Mouse (Mus musculus): ENCODE results near the gene Shmt1. TPM values are rescaled to one million over a fixed set of nuclear protein-coding genes. Genes with fewer than 3 reads are reported as not detected.

Shmt1 gene
- total and polyA plus RNA-seq, 2 experiments from 2014 or later: 26.7 to 77.7 TPM

DNA sequence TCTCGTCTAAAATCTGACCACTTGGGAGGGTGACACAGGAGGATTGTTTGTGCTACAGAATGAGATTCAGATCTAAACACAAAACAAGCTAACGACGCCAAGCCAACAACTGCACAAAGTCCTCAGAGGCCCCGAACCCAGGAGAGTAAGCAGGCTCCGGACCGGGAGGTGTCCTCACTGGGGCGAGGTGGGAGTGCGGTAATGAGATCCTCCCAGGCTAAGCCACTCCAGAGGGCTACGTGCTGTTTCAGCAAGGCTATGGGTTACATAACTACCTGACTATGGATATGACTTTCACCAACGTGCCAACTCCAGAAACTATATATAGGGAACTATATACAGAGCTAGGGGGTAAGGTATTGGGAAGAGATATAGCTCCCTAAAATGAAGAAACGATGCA lies 15.2 kb downstream of the Shmt1 start:
- ATAC-seq (ENCODE audit: insufficient read depth, low read depth): peak; percentile 30
- 70% methylated on average over 11 of the region's 11 CpGs for WGBS

DNA sequence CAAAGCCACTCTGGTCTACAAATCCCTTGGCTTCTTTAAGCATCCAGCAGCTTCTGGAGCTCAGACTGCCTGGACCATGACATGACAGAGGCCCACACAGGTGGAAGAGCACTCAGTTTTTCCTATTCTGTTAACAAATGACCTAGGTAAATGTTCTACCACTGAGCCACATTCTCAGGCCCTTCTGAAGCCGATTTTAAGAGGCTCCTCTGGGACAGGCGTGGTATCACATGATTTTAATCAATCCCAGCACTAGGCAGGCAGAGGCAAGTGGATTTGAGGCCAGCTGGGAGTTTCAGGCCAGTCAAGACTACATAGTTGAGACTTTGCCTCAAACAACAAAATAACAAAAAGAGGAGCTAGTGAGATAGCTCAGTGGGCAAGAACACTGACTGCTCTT lies 21.0 kb downstream of the Shmt1 start:
- Histone ChIP-seq H3K27ac (ENCODE audit: low read depth) (no peak overlapping the region), H3K9ac (replicated peaks; ENCODE audit: low read depth, low read length) (no peak overlapping the region), H3K27me3 (ENCODE audit: control insufficient read depth, insufficient read depth, low read length) (no peaks in the 10 kb centered on the region), H3K4me1 (ENCODE audit: control insufficient read depth, insufficient read depth) (no peaks in the 10 kb centered on the region), H3K9me3 (replicated peaks; ENCODE audit: control insufficient read depth, low read length) (no peaks in the 10 kb centered on the region), H3K4me3 (ENCODE audit: low read depth, low read length) (no peak overlapping the region), H3K36me3 (replicated peaks; ENCODE audit: control insufficient read depth, insufficient read depth, low read length) (peaks cover 77% of the 10 kb centered on the region), H3K4me2 (ENCODE audit: low read depth, low read length) (no peak overlapping the region)
- ATAC-seq (ENCODE audit: insufficient read depth, low read depth): no peak
- 72% methylated on average over 2 of the region's 2 CpGs for WGBS
- TF ChIP-seq CTCF (IDR thresholded peaks at IDR 0.05; ENCODE audit: low read depth): no peak
- TF ChIP-seq EP300 (IDR thresholded peaks at IDR 0.05; ENCODE audit: low read depth): no peak
- no peak for DNase-seq (ENCODE audit: low spot score)

More for the DNA sequence above, 15.2 kb downstream of the Shmt1 start:
- Histone ChIP-seq H3K27me3 (ENCODE audit: control insufficient read depth, insufficient read depth, low read length) (no peaks in the 10 kb centered on the region), H3K4me3 (ENCODE audit: low read depth, low read length) (no peak overlapping the region), H3K4me2 (ENCODE audit: low read depth, low read length) (no peak overlapping the region), H3K9ac (replicated peaks; ENCODE audit: low read depth, low read length) (no peak overlapping the region), H3K36me3 (replicated peaks; ENCODE audit: control insufficient read depth, insufficient read depth, low read length) (peaks cover 58% of the 10 kb centered on the region), H3K9me3 (replicated peaks; ENCODE audit: control insufficient read depth, low read length) (no peaks in the 10 kb centered on the region), H3K4me1 (ENCODE audit: control insufficient read depth, insufficient read depth) (0 out of 2 replicates have a peak, but pooled peaks cover 4% of the 10 kb centered on the region), H3K27ac (ENCODE audit: low read depth) (peak overlapping the region; percentile 51)
- TF ChIP-seq EP300 (IDR thresholded peaks at IDR 0.05; ENCODE audit: low read depth) (no peak), CTCF (IDR thresholded peaks at IDR 0.05; ENCODE audit: low read depth) (no peak)
- DNase-seq (ENCODE audit: low spot score): no peak

DNA sequence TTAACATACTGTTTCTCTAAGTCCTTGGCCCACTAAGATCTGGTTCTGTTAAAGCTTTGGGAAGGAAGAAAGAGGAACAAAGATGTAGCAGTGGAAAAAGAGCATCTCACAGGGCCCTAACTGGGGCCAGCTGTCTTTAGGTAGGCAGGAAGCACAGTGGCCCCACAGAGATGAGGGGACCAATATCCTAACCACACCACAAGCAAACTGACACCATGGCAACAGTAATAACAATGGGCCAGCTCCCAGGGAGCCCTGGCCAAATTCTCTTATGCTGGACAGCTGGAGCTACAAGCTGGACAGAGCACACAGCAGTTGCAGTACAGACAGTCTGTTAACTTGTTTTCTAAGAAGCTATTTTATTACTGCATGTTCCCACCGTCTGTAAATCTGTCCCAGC lies 23.9 kb downstream of the Shmt1 start:
- Histone ChIP-seq H3K36me3 (replicated peaks; ENCODE audit: control insufficient read depth, insufficient read depth, low read length) (peaks cover 83% of the 10 kb centered on the region), H3K27me3 (ENCODE audit: control insufficient read depth, insufficient read depth, low read length) (no peaks in the 10 kb centered on the region), H3K9me3 (replicated peaks; ENCODE audit: control insufficient read depth, low read length) (no peaks in the 10 kb centered on the region), H3K27ac (ENCODE audit: low read depth) (no peak overlapping the region), H3K4me2 (ENCODE audit: low read depth, low read length) (no peak overlapping the region), H3K4me3 (ENCODE audit: low read depth, low read length) (no peak overlapping the region), H3K4me1 (ENCODE audit: control insufficient read depth, insufficient read depth) (no peaks in the 10 kb centered on the region), H3K9ac (replicated peaks; ENCODE audit: low read depth, low read length) (no peak overlapping the region)
- WGBS: 71% methylated on average over 1 of the region's 1 CpGs
- DNase-seq (ENCODE audit: low spot score): no peak
- ATAC-seq (ENCODE audit: insufficient read depth, low read depth): no peak; the same call in 1 of the 2 replicates
- TF ChIP-seq EP300 (IDR thresholded peaks at IDR 0.05; ENCODE audit: low read depth): no peak
- no peak for TF ChIP-seq CTCF (IDR thresholded peaks at IDR 0.05; ENCODE audit: low read depth)

DNA sequence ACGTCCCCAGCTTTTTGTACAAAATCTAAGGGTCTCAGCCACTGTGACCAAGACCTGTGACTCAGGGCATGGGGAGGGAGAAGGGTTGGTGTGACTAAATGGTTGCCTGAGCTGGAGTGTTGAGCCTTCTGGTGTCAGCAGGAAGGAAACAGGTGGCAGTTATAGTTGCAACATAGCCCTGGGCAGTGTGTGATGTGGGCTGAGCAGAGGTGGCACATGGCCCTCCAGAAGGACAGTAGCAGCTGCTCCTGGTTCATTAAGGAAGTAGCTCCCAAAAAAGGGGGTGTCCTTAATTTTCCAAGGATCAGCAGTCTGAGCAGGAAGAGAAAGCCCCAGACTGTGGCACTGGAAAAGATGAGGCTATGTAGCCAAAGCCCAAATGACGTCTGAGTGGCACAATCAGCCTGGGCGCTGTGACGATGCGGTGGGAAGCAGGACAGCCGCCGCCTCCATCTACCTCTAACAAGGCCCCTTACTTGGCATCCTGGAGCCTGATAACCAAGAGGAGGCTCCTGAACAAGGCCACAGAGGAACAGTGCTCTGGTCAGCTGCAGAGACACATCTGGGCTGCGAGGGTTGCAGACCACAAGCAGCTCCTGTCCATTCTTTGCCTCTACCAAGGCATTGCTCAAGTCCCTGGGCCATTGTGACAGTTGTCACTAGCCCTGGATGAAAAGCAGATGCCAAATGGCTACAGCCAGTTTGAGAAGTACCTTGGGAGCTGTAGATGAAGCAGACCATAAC lies 27.2 kb downstream of the Shmt1 start:
- Histone ChIP-seq H3K9ac (replicated peaks; ENCODE audit: low read depth, low read length) (no peak overlapping the region), H3K27ac (ENCODE audit: low read depth) (no peak overlapping the region), H3K27me3 (ENCODE audit: control insufficient read depth, insufficient read depth, low read length) (no peaks in the 10 kb centered on the region), H3K36me3 (replicated peaks; ENCODE audit: control insufficient read depth, insufficient read depth, low read length) (peaks cover 66% of the 10 kb centered on the region), H3K9me3 (replicated peaks; ENCODE audit: control insufficient read depth, low read length) (no peaks in the 10 kb centered on the region), H3K4me1 (ENCODE audit: control insufficient read depth, insufficient read depth) (peaks cover 31% of the 10 kb centered on the region), H3K4me3 (ENCODE audit: low read depth, low read length) (no peak overlapping the region), H3K4me2 (ENCODE audit: low read depth, low read length) (no peak overlapping the region)
- TF ChIP-seq EP300 (IDR thresholded peaks at IDR 0.05; ENCODE audit: low read depth) (no peak), CTCF (IDR thresholded peaks at IDR 0.05; ENCODE audit: low read depth) (no peak)
- ATAC-seq (ENCODE audit: insufficient read depth, low read depth) (no peak), DNase-seq (ENCODE audit: low spot score) (no peak)
- WGBS: 80% methylated on average over 8 of the region's 8 CpGs

DNA sequence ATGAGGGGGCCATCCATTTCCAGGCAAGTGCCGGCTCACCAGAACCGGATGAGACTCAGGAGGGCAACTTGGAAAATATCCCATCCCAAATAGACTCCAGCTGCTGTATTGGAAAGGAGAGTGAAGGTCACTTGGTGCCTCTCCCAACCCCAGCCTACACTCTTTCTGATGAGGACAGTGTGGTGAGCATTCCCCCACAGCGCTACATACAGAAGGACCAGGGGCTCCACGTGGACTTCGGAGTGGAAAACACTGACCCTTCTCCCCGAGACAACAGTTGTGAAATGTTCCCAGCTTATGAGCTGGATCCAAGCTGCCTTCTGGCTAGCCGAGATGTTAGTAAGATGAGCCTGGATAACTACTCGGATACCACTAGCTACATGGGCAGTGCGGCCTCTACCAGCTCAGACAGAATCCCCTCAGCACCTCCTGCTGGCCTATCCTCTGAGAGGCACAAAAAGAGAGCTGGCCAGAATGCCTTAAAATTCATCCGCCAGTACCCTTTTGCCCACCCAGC lies 31.8 kb downstream of the Shmt1 start:
- DNase-seq (ENCODE audit: low spot score) (no peak), ATAC-seq (ENCODE audit: insufficient read depth, low read depth) (no peak)
- Histone ChIP-seq H3K4me1 (ENCODE audit: control insufficient read depth, insufficient read depth) (peaks cover 58% of the 10 kb centered on the region), H3K27me3 (ENCODE audit: control insufficient read depth, insufficient read depth, low read length) (no peaks in the 10 kb centered on the region), H3K9ac (replicated peaks; ENCODE audit: low read depth, low read length) (peak overlapping the region; percentile 21; the same call in 1 of the 2 replicates), H3K27ac (ENCODE audit: low read depth) (no peak overlapping the region), H3K9me3 (replicated peaks; ENCODE audit: control insufficient read depth, low read length) (no peaks in the 10 kb centered on the region), H3K4me3 (ENCODE audit: low read depth, low read length) (peak overlapping the region; percentile 20), H3K4me2 (ENCODE audit: low read depth, low read length) (peak overlapping the region; percentile 53), H3K36me3 (replicated peaks; ENCODE audit: control insufficient read depth, insufficient read depth, low read length) (peaks cover 22% of the 10 kb centered on the region)
- WGBS: 78% methylated on average over 10 of the region's 10 CpGs
- no peak for TF ChIP-seq CTCF (IDR thresholded peaks at IDR 0.05; ENCODE audit: low read depth)
- no peak for TF ChIP-seq EP300 (IDR thresholded peaks at IDR 0.05; ENCODE audit: low read depth)
